Mouse (Mus musculus): Measurements from ENCODE around the gene Calcoco1.

DNA sequence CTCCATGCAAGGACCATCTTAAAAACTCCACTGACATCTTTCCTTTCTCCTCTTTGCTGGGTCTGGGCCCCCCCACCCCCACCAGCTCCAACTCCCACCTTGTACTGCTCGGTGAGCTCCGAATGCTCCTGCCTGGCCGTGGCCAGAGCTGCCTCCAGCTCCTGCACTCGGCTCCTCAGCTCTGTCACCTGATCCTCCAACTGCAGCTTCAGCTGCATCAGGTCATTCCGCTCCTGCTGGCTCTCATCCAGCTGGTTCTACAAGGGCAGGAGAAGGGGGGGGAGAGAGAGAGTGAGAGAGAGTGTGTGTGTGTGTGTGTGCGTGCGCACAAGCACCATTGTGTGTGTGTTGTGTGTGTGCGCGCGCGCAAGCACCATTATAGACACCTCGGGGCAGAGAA is 5.8 kb downstream of the Calcoco1 start:
- TF ChIP-seq CTCF (IDR thresholded peaks at IDR 0.05; ENCODE audit: control insufficient read depth, insufficient read depth, low read length): no peak
- TF ChIP-seq POLR2A (IDR thresholded peaks at IDR 0.05; ENCODE audit: borderline replicate concordance, control insufficient read depth, low read depth, low read length): no peak

All from bone marrow, adult 2 months (tissue).